Mouse (Mus musculus) liver, embryonic 13.5 days (tissue): Measurements from ENCODE around the gene Stmnd1. TPM values are rescaled to one million over a fixed set of nuclear protein-coding genes. Genes with fewer than 3 reads are reported as not detected.

Source experiments
- ATAC-seq: fragments of 200-750 bp; cut with Nextera tagmentation; 2 replicates; pipeline ENCODE4 v1.8.0; 2017; ENCODE audit warnings: low read depth, mild to moderate bottlenecking, moderate number of reproducible peaks, moderate library complexity
- DNase-seq: peaks from one replicate; pipeline ENCODE4 v3.0.0; 2022
- H3K27ac ChIP-seq: fragments of 300-500 bp; sonication (generic); 2 replicates; pipeline ENCODE4 v1.5.1; 2015; ENCODE audit warnings: moderate library complexity, mild to moderate bottlenecking, inconsistent platforms
- H3K27me3 ChIP-seq: fragments of 300-500 bp; sonication (generic); 2 replicates; pipeline ENCODE4 v1.6.1; 2015; ENCODE audit warnings: mild to moderate bottlenecking, inconsistent platforms
- H3K36me3 ChIP-seq: fragments of 300-500 bp; sonication (generic); 2 replicates; pipeline ENCODE4 v1.6.1; 2015; ENCODE audit warnings: mild to moderate bottlenecking, inconsistent platforms
- H3K4me1 ChIP-seq: fragments of 300-500 bp; sonication (generic); replicated peaks from 2 replicates; pipeline ENCODE4 v1.6.1; 2015; ENCODE audit warnings: inconsistent platforms
- H3K4me2 ChIP-seq: fragments of 300-500 bp; sonication (generic); 2 replicates; pipeline ENCODE4 v1.6.1; 2015; ENCODE audit warnings: inconsistent platforms, mild to moderate bottlenecking, moderate library complexity
- H3K4me3 ChIP-seq: fragments of 300-500 bp; sonication (generic); replicated peaks from 2 replicates; pipeline ENCODE4 v1.5.1; 2015; ENCODE audit warnings: mild to moderate bottlenecking, inconsistent platforms
- H3K9ac ChIP-seq: fragments of 300-500 bp; sonication (generic); 2 replicates; pipeline ENCODE4 v1.6.1; 2015; ENCODE audit warnings: mild to moderate bottlenecking, inconsistent platforms
- H3K9me3 ChIP-seq: fragments of 300-500 bp; sonication (generic); replicated peaks from 2 replicates; pipeline ENCODE4 v1.6.1; 2016; ENCODE audit warnings: inconsistent platforms
- WGBS: fragments of 180-500 bp; shearing (Covaris S2); methylation state at CpG from one replicate; pipeline ENCODE4 v1.1.7; 2015; ENCODE audit not compliant: insufficient replicate concordance; 5-methylcytosine and 5-hydroxymethylcytosine counted together
- polyA plus RNA-seq: library from polyadenylated mRNA; unstranded; fragments of >200 nt; fragmentation: Nextera tagmentation; extraction: Ambion mirVana; gene quantifications from 2 replicates; pipeline ENCODE4 v1.2.1, GENCODE M21; 2015

Stmnd1 gene
- polyA plus RNA-seq, 1 experiment from 2014 or later: not detected

DNA sequence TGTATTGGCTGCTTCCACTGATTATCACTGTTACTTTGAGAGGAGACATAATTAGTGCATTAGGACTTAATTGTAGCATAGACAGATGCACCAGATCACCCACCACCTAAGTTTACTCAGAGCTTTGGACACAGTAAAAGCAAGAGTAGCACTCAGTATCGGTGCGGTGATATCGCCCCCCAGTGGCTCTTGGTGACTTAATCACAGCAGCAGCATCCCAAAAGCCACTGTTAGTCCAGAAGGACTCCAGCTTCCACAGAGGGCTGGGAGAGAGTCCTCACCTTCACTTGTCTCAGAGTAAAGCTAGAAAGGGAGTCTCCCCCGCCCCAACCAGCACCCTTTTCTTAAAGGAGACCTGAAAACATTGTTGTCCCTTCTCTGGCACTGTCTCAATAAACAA, 15.7 kb upstream of the Stmnd1 start:
- H3K36me3 ChIP-seq: no peaks in the 10 kb centered on the region
- no peak overlapping the region for H3K9ac ChIP-seq
- ATAC-seq (no peak), DNase-seq (no peak)
- no peak overlapping the region for H3K4me2 ChIP-seq
- no peaks in the 10 kb centered on the region for H3K27me3 ChIP-seq
- no peak overlapping the region for H3K27ac ChIP-seq
- 4% methylated on average over 4 of the region's 4 CpGs for WGBS
- no peaks in the 10 kb centered on the region for H3K9me3 ChIP-seq
- no peak overlapping the region for H3K4me3 ChIP-seq
- peaks cover 12% of the 10 kb centered on the region for H3K4me1 ChIP-seq

DNA sequence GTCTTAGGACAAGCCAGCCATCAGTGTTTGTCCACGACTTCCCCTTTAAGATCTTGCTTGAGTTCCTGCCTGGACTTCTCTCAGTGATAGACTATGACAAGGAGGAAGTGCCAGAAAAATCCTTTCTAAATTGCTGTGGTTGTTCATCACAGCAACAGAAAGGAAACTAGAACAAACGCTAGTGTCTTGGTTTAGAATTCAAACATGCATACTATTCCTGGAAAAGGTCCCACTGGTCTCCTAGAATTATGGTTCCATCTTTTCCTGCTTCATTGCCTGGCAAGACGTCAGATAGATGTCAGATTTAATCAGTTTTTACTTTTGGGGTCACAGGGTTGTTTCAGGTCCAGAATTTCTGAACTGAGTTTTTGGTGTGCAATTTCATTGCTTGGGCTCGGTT, 14.0 kb upstream of the Stmnd1 start:
- no peak overlapping the region for H3K4me3 ChIP-seq
- H3K4me2 ChIP-seq: no peak overlapping the region
- 19% methylated on average over 4 of the region's 4 CpGs for WGBS
- no peaks in the 10 kb centered on the region for H3K27me3 ChIP-seq
- H3K9ac ChIP-seq: no peak overlapping the region
- DNase-seq: no peak
- no peaks in the 10 kb centered on the region for H3K9me3 ChIP-seq
- ATAC-seq: no peak
- H3K27ac ChIP-seq: no peak overlapping the region
- no peaks in the 10 kb centered on the region for H3K36me3 ChIP-seq
- H3K4me1 ChIP-seq: peaks cover 12% of the 10 kb centered on the region

DNA sequence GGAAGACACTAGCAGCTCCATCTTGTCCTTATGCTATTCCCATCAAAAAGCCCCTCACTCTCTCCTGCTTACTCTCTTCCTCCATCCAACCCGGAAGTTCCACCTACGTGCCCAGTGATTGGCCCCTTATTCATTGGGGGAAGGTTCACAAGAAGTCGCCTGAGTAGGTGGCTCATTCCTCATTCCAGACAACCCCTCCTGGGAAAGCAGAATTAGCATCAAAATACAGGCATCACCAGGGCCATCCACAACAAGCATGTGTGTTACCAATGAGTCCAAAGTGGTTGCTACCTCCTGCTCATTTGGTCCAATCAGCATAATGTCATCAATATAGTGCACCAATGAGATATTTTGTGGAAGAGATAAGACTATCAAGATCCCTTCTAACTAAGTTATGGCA, 12.3 kb upstream of the Stmnd1 start:
- H3K27ac ChIP-seq: no peak overlapping the region
- no peak overlapping the region for H3K4me3 ChIP-seq
- H3K27me3 ChIP-seq: no peaks in the 10 kb centered on the region
- 67% methylated on average over 3 of the region's 3 CpGs for WGBS
- no peak overlapping the region for H3K4me2 ChIP-seq
- no peaks in the 10 kb centered on the region for H3K4me1 ChIP-seq
- ATAC-seq (no peak), DNase-seq (no peak)
- H3K36me3 ChIP-seq: no peaks in the 10 kb centered on the region
- H3K9me3 ChIP-seq: no peaks in the 10 kb centered on the region
- no peak overlapping the region for H3K9ac ChIP-seq

DNA sequence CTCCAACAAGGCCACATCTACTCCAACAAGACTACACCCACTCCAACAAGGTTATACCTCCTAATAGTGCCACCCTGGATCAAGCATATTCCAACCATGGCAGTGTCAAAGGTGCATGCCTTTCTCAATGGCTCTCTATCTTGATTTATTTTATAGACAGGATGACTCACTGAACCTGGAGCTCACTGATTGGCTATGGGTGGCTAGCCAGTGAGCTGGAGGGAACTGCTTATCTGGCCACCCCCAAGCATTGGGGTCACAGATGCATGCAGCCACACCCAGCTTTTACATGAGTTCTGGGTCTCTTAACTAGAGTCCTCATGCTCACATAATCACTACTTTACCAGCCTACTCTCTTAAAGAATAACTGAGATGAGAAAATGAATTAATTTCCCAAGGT, 5.7 kb upstream of the Stmnd1 start:
- no peaks in the 10 kb centered on the region for H3K27me3 ChIP-seq
- H3K4me3 ChIP-seq: no peak overlapping the region
- peak; percentile 36 for DNase-seq
- H3K27ac ChIP-seq: no peak overlapping the region
- H3K9me3 ChIP-seq: no peaks in the 10 kb centered on the region
- peak overlapping the region; percentile 8; the same call in 1 of the 2 replicates for H3K4me2 ChIP-seq
- ATAC-seq: peak; percentile 88
- H3K4me1 ChIP-seq: peaks cover 21% of the 10 kb centered on the region
- H3K36me3 ChIP-seq: no peaks in the 10 kb centered on the region
- no peak overlapping the region for H3K9ac ChIP-seq

DNA sequence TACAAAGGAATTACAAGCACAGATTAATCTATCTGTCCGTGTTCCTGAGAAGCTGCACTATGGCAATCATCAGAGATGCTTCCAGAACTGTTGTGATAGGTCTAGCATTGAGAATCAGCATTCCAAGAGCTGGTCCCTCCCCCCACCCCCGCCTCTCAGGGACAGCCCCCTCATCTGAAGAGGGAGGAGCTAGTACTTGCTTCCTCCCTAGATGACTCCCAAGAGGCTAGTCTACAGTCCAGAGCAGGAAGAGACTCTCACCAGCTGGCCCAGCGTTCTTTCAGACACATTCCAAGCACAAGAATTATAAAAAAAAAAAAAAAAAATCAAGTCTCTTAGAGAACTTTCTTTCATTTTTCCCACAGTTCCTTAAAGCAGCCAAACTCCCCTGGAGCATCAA, 5.2 kb upstream of the Stmnd1 start:
- 37% methylated on average over 3 of the region's 3 CpGs for WGBS
- ATAC-seq (peak; percentile 34), DNase-seq (no peak)
- Histone ChIP-seq H3K36me3 (no peaks in the 10 kb centered on the region), H3K27ac (no peak overlapping the region), H3K9ac (no peak overlapping the region), H3K4me2 (peak overlapping the region; percentile 8; the same call in 1 of the 2 replicates), H3K9me3 (no peaks in the 10 kb centered on the region), H3K4me3 (no peak overlapping the region), H3K4me1 (peaks cover 26% of the 10 kb centered on the region), H3K27me3 (no peaks in the 10 kb centered on the region)

DNA sequence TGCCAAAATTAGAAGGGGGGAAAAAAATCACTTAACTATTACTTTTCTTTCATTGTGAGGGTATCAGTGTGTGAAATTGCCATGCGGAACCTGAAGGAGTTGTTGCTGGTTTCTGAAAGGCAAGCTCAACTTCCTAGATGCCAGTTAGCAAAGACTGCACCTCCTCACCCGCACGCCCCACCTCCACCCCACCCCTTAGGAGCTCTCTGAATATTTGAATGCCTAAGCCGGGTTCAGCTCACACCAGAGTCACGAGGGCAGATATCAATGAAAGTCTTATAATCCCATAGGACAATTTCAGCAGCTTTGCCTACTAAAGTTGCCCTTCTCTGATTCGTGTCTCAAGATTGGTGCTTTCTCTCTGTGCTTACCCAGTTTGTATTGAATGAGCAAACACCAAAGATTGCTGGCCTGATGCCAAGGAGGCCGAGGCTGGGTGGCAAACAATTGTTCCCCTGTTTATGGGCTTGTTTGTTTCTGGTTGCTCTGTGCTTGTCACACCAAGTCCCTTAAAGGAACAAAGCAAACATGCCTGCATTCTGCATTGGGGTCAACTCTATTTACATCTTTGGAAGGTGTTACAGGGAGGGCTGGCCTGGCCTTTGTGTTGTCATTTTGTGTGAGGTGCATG, 4.6 kb upstream of the Stmnd1 start:
- DNase-seq: no peak
- no peak overlapping the region for H3K4me2 ChIP-seq
- no peak overlapping the region for H3K27ac ChIP-seq
- no peak overlapping the region for H3K4me3 ChIP-seq
- H3K27me3 ChIP-seq: peaks cover 4% of the 10 kb centered on the region; the same call in 1 of the 2 replicates
- no peaks in the 10 kb centered on the region for H3K9me3 ChIP-seq
- H3K36me3 ChIP-seq: no peaks in the 10 kb centered on the region
- ATAC-seq: no peak
- 53% methylated on average over 7 of the region's 7 CpGs for WGBS
- no peak overlapping the region for H3K9ac ChIP-seq
- H3K4me1 ChIP-seq: peaks cover 29% of the 10 kb centered on the region

DNA sequence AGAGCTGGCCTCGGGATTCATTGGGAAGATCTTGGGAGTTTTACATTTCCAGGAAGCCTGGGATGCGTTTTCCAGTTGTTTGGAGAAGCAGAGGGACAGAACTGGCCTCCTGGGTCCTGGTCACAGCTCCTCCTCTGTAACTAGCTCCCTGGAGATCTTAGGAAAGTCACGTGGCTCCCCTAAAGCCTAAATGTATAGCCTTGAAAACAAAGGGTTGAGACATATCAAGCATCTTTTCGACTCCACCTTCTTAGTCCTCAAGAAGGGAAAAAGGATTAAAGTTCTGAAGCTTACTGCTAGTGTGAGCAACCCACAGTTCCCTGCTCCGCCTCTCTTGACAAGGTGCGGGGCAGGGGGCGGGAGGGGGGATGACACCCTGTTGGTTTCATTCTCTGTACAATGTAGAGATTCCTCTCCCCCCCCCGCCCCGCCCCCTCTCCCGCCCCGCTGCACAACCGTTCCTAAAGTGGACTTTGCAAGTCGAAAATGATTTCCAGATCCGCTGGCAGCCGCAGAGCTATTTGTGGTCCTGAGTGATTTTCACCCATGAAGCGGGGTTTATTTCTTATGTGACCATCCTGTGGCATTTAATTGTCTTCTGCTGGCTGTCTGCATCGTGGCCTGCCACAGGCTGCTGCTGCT, 589 bp upstream of the Stmnd1 start:
- Histone ChIP-seq H3K4me2 (peak overlapping the region; percentile 30), H3K9ac (no peak overlapping the region), H3K4me1 (peaks cover 23% of the 10 kb centered on the region), H3K9me3 (no peaks in the 10 kb centered on the region), H3K27me3 (peaks cover 4% of the 10 kb centered on the region; the same call in 1 of the 2 replicates), H3K27ac (no peak overlapping the region), H3K4me3 (no peak overlapping the region), H3K36me3 (no peaks in the 10 kb centered on the region)
- WGBS: 13% methylated on average over 17 of the region's 17 CpGs
- ATAC-seq (no peak), DNase-seq (no peak)

DNA sequence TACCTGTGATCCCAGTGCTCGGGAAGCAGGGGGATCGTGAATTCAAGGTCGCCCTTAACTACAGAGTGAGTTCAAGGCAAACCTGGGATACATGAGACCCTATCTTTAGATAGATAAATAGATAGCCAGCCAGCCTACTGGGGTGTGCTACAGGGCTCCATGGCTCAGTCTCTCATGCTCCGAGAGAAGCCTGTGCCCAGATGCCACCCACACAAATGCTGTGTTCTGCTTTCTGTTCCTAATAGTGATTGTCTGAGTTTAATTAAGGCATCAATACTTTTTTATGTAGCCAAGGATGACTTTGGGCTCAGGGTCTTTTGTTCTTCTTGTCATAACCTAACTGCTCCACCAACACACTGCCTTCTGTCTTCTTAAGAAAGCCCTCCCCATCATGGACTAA, 2.2 kb downstream of the Stmnd1 start:
- H3K27ac ChIP-seq: no peak overlapping the region
- DNase-seq: no peak
- no peaks in the 10 kb centered on the region for H3K36me3 ChIP-seq
- H3K9ac ChIP-seq: no peak overlapping the region
- no peak overlapping the region for H3K4me3 ChIP-seq
- H3K27me3 ChIP-seq: peaks cover 4% of the 10 kb centered on the region; the same call in 1 of the 2 replicates
- no peak for ATAC-seq
- peaks cover 9% of the 10 kb centered on the region; the same call in 1 of the 2 replicates for H3K4me1 ChIP-seq
- no peak overlapping the region for H3K4me2 ChIP-seq
- no peaks in the 10 kb centered on the region for H3K9me3 ChIP-seq
- 81% methylated on average over 4 of the region's 4 CpGs for WGBS

DNA sequence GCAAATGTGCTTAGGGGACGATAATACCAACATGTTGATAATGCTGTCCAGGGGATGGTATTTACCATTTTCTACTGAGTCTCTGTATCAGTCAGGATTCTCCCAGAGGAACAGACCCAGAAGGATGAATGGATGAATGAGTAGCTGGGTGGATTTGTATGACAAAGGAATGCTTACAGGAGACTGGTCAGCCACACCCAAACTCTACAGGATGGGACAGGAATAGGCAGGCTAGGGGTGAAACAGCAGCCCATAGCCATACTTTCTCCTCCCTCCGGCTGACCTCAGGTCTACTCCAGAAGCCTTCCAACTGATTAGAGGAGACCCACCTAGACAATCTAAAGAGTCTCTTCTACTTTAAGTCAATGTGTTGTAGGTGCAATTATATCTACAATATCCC, 9.0 kb downstream of the Stmnd1 start:
- no peak overlapping the region for H3K4me2 ChIP-seq
- no peaks in the 10 kb centered on the region for H3K9me3 ChIP-seq
- 68% methylated on average over 2 of the region's 2 CpGs for WGBS
- H3K9ac ChIP-seq: no peak overlapping the region
- H3K27me3 ChIP-seq: no peaks in the 10 kb centered on the region
- no peak overlapping the region for H3K4me3 ChIP-seq
- H3K4me1 ChIP-seq: no peaks in the 10 kb centered on the region
- H3K36me3 ChIP-seq: no peaks in the 10 kb centered on the region
- ATAC-seq: no peak
- no peak for DNase-seq
- no peak overlapping the region for H3K27ac ChIP-seq

DNA sequence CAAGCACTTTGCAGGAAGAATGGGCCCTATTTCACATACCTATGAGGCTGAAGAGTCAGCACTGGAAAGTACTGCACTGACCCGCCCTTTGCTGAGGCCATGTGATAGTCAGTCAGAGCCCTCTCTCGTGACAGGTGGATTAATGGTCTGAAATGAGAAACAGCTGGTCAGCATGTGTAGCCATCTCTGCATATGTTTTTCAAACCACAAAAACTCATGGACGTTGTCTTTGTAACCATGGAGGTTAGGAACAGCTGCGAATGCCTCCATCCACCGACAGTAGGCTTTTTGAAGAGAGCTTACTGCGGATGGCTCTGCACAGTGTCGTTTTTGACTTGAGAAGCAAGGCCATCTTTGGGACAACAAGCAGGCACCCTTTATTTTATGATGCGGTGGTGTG, 14.3 kb downstream of the Stmnd1 start:
- WGBS: 65% methylated on average over 8 of the region's 8 CpGs
- H3K9me3 ChIP-seq: no peaks in the 10 kb centered on the region
- no peaks in the 10 kb centered on the region for H3K36me3 ChIP-seq
- H3K4me2 ChIP-seq: no peak overlapping the region
- DNase-seq: no peak
- H3K4me3 ChIP-seq: no peak overlapping the region
- ATAC-seq: no peak
- H3K27ac ChIP-seq: no peak overlapping the region
- no peaks in the 10 kb centered on the region for H3K27me3 ChIP-seq
- no peak overlapping the region for H3K9ac ChIP-seq
- H3K4me1 ChIP-seq: no peaks in the 10 kb centered on the region

DNA sequence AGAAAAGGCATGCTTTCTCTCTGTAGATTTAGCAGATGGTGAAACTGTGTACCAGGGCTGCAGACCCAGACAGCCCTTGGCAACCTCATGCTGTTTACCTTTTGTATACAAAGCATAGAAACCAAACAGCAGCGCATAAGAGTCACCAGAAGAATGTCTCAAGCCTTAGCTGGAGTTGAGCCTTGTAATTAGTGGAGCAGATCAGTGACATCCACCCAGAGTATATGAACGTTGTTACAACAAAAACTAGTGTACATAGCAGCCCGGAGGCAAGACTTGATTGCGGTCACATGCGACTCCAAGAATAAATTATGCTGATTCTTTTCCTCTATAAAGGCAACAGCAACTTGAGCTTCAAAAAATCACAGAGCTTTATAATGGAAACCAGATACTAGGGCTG, 14.9 kb downstream of the Stmnd1 start:
- Histone ChIP-seq H3K36me3 (no peaks in the 10 kb centered on the region), H3K9me3 (no peaks in the 10 kb centered on the region), H3K27me3 (no peaks in the 10 kb centered on the region), H3K27ac (no peak overlapping the region), H3K9ac (no peak overlapping the region), H3K4me3 (no peak overlapping the region), H3K4me1 (no peaks in the 10 kb centered on the region), H3K4me2 (no peak overlapping the region)
- ATAC-seq (no peak), DNase-seq (no peak)
- WGBS: 72% methylated on average over 5 of the region's 5 CpGs

DNA sequence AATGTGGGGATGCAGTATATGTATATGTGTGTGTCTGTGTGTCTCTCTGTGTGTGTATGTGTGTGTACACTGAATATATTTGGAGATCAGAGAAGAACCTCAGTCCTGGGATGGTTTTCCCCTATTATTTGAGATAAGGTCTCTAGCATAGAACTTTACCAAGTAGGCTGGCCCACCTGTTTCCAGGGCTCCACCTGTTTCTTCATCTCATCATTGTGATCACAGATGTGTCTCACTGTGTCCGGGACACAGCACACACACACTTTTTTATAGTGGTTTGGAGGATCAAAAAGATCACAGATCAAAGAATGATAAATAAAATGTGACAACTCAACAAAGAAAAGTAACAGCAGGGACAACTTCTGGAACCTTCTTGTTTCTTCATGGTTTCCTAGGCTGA, 17.0 kb downstream of the Stmnd1 start:
- WGBS: 46% methylated on average over 1 of the region's 1 CpGs
- no peaks in the 10 kb centered on the region for H3K9me3 ChIP-seq
- H3K4me3 ChIP-seq: no peak overlapping the region
- no peaks in the 10 kb centered on the region for H3K4me1 ChIP-seq
- ATAC-seq: no peak
- H3K9ac ChIP-seq: no peak overlapping the region
- DNase-seq: no peak
- H3K36me3 ChIP-seq: no peaks in the 10 kb centered on the region
- H3K4me2 ChIP-seq: no peak overlapping the region
- no peak overlapping the region for H3K27ac ChIP-seq
- no peaks in the 10 kb centered on the region for H3K27me3 ChIP-seq
